Mouse (Mus musculus): ENCODE results near the gene Anks1.

GRCm38 (mm10) chr17:28104416-28104815 is 195.3 kb downstream of the Anks1 start:
- TF ChIP-seq CTCF (IDR thresholded peaks at IDR 0.05; ENCODE audit: control insufficient read depth, insufficient read depth, low read length) (no peak), POLR2A (IDR thresholded peaks at IDR 0.05; ENCODE audit: borderline replicate concordance, control insufficient read depth, low read depth, low read length) (no peak)
